Mouse (Mus musculus) spleen, adult 2 months (tissue): ENCODE data around the gene Calcrl.

Source experiments
- CTCF ChIP-seq: fragments of 200-500 bp; IDR thresholded peaks from 2 replicates; pipeline ENCODE4 v1.5.1; 2011; ENCODE audit warnings: mild to moderate bottlenecking, inconsistent platforms; ENCODE audit not compliant: insufficient read depth, insufficient read length, insufficient replicate concordance; ENCODE audit errors: extremely low read depth
- POLR2A ChIP-seq: fragments of 200-500 bp; IDR thresholded peaks from 2 replicates; pipeline ENCODE4 v1.6.1; 2011; ENCODE audit warnings: low read depth, low read length, inconsistent platforms

- TF ChIP-seq CTCF (no peak), POLR2A (no peak)
Measured at GRCm38 (mm10) chr2:84380816-84381215, 44.4 kb downstream of the Calcrl start.
